Mouse (Mus musculus) lung, embryonic 14.5 days (tissue): ENCODE results near the gene Baiap2. TPM values are rescaled to one million over a fixed set of nuclear protein-coding genes. Genes with fewer than 3 reads are reported as not detected.

Source experiments
- ATAC-seq: fragments of 200-750 bp; cut with Nextera tagmentation; 2 replicates; pipeline ENCODE4 v1.8.0; 2017; ENCODE audit warnings: mild to moderate bottlenecking, moderate TSS enrichment, moderate library complexity; ENCODE audit not compliant: insufficient read depth
- DNase-seq: peaks from one replicate; pipeline ENCODE4 v3.0.0-alpha.2; 2015
- H3K27ac ChIP-seq: fragments of 300-500 bp; sonication (generic); 2 replicates; pipeline ENCODE4 v1.5.1; 2014; ENCODE audit warnings: low read depth, mild to moderate bottlenecking, moderate library complexity
- H3K27me3 ChIP-seq: fragments of 300-500 bp; sonication (generic); 2 replicates; pipeline ENCODE4 v1.6.1; 2014; ENCODE audit warnings: low read length, control low read depth; ENCODE audit not compliant: insufficient read depth
- H3K36me3 ChIP-seq: fragments of 300-500 bp; sonication (generic); 2 replicates; pipeline ENCODE4 v1.6.1; 2014; ENCODE audit warnings: control low read depth; ENCODE audit not compliant: insufficient read depth
- H3K4me1 ChIP-seq: fragments of 300-500 bp; sonication (generic); 2 replicates; pipeline ENCODE4 v1.6.1; 2014; ENCODE audit warnings: antibody characterized with exemption, control low read depth; ENCODE audit not compliant: insufficient read depth
- H3K4me2 ChIP-seq: fragments of 300-500 bp; sonication (generic); 2 replicates; pipeline ENCODE4 v1.6.1; 2014; ENCODE audit warnings: mild to moderate bottlenecking
- H3K4me3 ChIP-seq: fragments of 300-500 bp; sonication (generic); 2 replicates; pipeline ENCODE4 v1.5.1; 2014; ENCODE audit warnings: low read depth, low read length
- H3K9ac ChIP-seq: fragments of 300-500 bp; sonication (generic); 2 replicates; pipeline ENCODE4 v1.6.1; 2014
- H3K9me3 ChIP-seq: fragments of 300-500 bp; sonication (generic); 2 replicates; pipeline ENCODE4 v1.6.1; 2016; ENCODE audit warnings: low read depth, low read length, control low read depth
- CTCF ChIP-seq: IDR thresholded peaks from 2 replicates; pipeline ENCODE4 v1.5.1; 2016; ENCODE audit warnings: antibody characterized with exemption, low read depth
- whole genome bisulfite sequencing: fragments of 180-500 bp; shearing (Covaris S2); extraction: QIAGEN DNeasy Blood & Tissue Kit; methylation state at CpG from one replicate; pipeline ENCODE4 v1.1.7; 2014; 5-methylcytosine and 5-hydroxymethylcytosine counted together
- polyA plus RNA-seq: library from polyadenylated mRNA; unstranded; fragments of >200 nt; fragmentation: Nextera tagmentation; extraction: Ambion mirVana; gene quantifications from 2 replicates; pipeline ENCODE4 v1.2.1, GENCODE M21; 2014

Baiap2 gene
- polyA plus RNA-seq, 1 experiment from 2014 or later: 20.4 TPM

DNA sequence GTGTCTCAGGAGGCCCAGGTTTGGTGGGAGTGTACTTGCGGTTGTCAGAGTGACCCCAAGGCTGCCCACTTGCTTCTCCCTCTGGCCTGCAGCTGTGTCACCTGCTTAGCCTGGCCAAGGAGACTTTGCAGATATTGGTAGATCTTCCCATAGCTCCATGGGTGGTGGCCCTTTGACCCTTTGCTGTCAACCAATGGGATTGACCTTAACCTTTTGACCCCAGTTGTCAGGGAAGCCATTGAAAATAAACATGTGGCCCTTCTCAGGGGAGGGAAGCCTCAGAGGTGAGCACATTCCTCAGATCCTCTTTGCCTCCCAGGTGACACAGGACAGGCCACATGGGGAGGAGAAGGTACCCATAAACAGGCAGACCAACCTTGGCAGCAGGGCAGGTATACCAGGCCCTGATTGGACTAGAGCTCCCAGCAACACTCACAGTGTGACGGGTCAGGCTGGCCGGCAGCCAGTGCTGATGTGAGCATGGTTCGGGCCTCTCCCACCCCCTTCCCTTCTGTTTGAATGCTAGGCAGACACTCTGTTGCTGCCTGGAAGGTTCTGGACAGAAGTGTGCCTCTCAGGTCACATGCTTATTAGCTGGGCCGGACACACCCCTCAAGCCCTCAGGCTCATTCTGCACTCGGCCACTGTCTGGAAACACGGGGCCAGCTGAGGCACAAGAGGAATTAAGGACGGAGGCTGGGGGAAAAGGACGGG lies 87.0 kb downstream of the Baiap2 start:
- WGBS: 37% methylated on average over 9 of the region's 9 CpGs
- H3K27ac ChIP-seq: no peak overlapping the region
- ATAC-seq: no peak
- H3K9me3 ChIP-seq: no peaks in the 10 kb centered on the region
- H3K36me3 ChIP-seq: no peaks in the 10 kb centered on the region
- no peak overlapping the region for H3K4me2 ChIP-seq
- TF ChIP-seq CTCF: no peak
- peak; percentile 33 for DNase-seq
- H3K4me1 ChIP-seq: peaks cover 15% of the 10 kb centered on the region; the same call in 1 of the 2 replicates
- no peaks in the 10 kb centered on the region for H3K27me3 ChIP-seq
- no peak overlapping the region for H3K9ac ChIP-seq
- H3K4me3 ChIP-seq: no peak overlapping the region

DNA sequence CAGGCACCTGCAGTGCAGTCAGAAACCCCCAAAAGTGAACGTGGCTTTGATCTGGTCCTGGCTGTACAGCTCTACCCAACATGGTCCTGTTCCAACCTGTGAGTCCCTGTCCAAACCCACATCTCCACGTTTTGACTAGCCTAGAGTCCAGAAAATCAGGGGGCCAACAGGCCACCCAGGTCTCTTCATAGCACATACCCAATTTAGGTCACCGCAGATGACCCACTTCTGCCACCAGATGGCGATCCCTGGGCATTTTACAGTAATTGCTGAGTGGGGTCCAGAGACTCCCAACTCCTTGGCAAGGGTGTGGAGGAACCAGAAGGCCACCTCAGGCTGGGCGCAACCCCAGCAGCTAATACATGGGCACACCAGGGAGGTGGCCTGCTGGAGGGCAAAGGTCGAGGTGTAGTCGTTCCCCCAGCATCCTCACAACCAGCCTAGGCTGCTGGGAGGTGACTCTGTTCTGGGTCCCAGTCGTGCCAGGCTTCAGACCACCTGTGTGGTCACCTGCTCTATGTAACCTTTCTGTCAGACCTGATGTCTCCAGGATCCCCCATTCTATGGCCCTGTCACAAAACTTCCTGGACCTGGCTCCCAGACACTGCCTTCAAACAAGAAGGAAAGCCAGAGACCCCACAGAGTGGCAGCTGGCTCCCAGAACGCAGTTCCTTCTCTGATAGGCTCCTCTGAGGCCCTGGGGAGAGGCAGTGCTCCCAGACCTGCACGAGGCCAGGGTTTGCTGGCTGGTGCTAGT lies 87.8 kb downstream of the Baiap2 start:
- peak; percentile 59 for ATAC-seq

DNA sequence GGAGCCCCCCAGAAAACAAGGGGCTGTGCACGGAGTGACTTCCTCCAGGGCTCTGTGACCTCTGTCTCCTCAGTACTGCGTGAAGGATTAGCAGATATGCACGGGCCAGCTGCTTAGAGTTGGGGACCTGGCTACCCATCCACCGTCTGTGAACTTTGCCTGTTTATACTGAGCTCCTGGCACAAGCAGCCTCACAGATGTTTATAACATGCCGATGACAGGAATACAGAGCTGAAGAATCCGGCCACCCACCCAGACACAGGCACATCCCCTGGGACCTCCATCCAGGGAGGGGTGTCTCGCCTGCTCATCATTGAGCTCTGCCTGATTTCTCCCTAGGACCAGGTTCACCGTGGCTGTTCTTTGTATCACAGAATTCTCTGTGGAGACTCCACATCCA lies 89.5 kb downstream of the Baiap2 start:
- Histone ChIP-seq H3K27ac (no peak overlapping the region), H3K36me3 (no peaks in the 10 kb centered on the region)
- peak; percentile 44; the same call in 1 of the 2 replicates for ATAC-seq

More for the DNA sequence above, 87.8 kb downstream of the Baiap2 start:
- peak; percentile 87 for DNase-seq
- TF ChIP-seq CTCF: peak; percentile 84
- Histone ChIP-seq H3K36me3 (no peaks in the 10 kb centered on the region), H3K4me1 (peaks cover 15% of the 10 kb centered on the region; the same call in 1 of the 2 replicates), H3K4me2 (no peak overlapping the region), H3K27me3 (no peaks in the 10 kb centered on the region), H3K9me3 (no peaks in the 10 kb centered on the region), H3K4me3 (no peak overlapping the region), H3K9ac (no peak overlapping the region), H3K27ac (no peak overlapping the region)
- 30% methylated on average over 10 of the region's 10 CpGs for WGBS

DNA sequence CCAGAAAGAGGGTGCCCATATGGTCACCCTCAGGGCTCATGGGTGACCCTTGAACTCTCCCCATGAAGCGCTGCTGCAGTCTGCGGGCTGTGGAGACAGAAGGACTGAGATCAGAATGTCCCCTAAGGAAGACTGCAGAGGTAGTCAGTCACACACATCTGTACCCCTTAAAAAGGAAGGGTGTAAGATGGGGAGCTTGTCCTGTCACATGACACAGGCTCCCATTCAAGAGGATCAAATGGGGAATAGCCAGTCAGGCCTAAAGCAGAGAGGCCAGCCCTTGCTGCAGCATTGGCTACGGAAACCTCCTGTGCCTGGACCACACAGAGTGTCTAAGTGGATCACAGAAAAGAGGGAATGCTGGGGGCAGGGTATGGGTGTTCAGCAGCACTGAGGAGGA lies 90.9 kb downstream of the Baiap2 start:
- WGBS: 65% methylated on average over 3 of the region's 3 CpGs
- DNase-seq (peak; percentile 60), ATAC-seq (no peak; the same call in 1 of the 2 replicates)
- Histone ChIP-seq H3K4me2 (no peak overlapping the region), H3K4me1 (peaks cover 15% of the 10 kb centered on the region; the same call in 1 of the 2 replicates), H3K27me3 (no peaks in the 10 kb centered on the region), H3K9me3 (no peaks in the 10 kb centered on the region), H3K36me3 (no peaks in the 10 kb centered on the region), H3K4me3 (no peak overlapping the region), H3K27ac (peak overlapping the region; percentile 65; the same call in 1 of the 2 replicates), H3K9ac (no peak overlapping the region; the same call in 1 of the 2 replicates)
- TF ChIP-seq CTCF: no peak

More for the DNA sequence above, 89.5 kb downstream of the Baiap2 start:
- peaks cover 15% of the 10 kb centered on the region; the same call in 1 of the 2 replicates for H3K4me1 ChIP-seq
- 26% methylated on average over 8 of the region's 8 CpGs for WGBS
- H3K4me3 ChIP-seq: no peak overlapping the region
- 0 out of 2 replicates have a peak overlapping the region, but pooled peaks have one; percentile 10 for H3K4me2 ChIP-seq
- TF ChIP-seq CTCF: no peak
- H3K9me3 ChIP-seq: no peaks in the 10 kb centered on the region
- peak; percentile 68 for DNase-seq
- H3K9ac ChIP-seq: no peak overlapping the region
- H3K27me3 ChIP-seq: no peaks in the 10 kb centered on the region

DNA sequence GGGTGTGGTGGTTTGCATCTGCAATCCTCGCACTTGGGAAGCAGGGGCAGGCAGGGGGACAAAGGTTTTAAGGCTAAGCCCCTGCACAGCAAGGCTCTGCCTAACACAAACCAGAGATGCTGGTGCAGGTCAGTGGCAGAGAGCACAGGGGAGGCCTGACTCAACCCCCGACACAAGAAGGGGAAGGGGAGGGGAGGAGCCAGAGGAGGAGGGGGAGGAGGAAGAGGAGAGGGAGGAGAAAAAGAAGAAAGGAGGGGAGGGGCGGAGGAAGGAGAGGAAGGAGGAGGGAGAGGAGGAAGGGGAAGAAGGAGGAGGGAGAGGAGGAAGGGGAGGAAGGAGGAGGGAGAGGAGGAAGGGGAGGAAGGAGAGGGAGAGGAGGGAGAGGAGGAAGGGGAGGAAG lies 91.7 kb downstream of the Baiap2 start:
- H3K27ac ChIP-seq: peak overlapping the region; percentile 65; the same call in 1 of the 2 replicates
- H3K4me2 ChIP-seq: no peak overlapping the region
- no peak overlapping the region for H3K9ac ChIP-seq
- WGBS: 37% methylated on average over 3 of the region's 3 CpGs
- no peak for DNase-seq
- no peaks in the 10 kb centered on the region for H3K27me3 ChIP-seq
- H3K4me3 ChIP-seq: no peak overlapping the region
- H3K4me1 ChIP-seq: peaks cover 18% of the 10 kb centered on the region; the same call in 1 of the 2 replicates
- no peak for TF ChIP-seq CTCF
- H3K36me3 ChIP-seq: no peaks in the 10 kb centered on the region
- no peak for ATAC-seq
- H3K9me3 ChIP-seq: no peaks in the 10 kb centered on the region

DNA sequence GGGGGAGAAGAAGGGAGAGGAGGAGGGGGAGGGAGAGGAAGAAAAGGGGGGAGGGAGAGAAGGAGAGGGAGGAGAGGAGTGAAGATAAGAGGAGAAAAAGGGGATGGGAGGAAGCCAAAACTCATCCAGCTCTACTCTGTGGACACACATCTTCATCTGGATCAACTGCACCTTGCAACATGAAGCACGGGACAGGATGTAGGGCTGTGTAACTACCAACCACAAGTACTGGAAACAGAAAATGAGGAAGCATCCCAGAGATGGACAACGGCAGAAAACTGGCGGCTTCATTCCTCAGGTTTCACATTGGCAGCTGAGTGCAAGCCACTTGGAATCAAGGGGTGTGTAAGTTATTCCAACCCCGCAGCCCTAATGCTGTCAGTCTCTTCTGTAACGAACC lies 92.2 kb downstream of the Baiap2 start:
- Histone ChIP-seq H3K4me1 (peaks cover 20% of the 10 kb centered on the region; the same call in 1 of the 2 replicates), H3K36me3 (no peaks in the 10 kb centered on the region), H3K4me2 (no peak overlapping the region), H3K27ac (no peak overlapping the region), H3K27me3 (no peaks in the 10 kb centered on the region), H3K4me3 (no peak overlapping the region), H3K9ac (no peak overlapping the region), H3K9me3 (no peaks in the 10 kb centered on the region)
- WGBS: 63% methylated on average over 5 of the region's 5 CpGs
- no peak for TF ChIP-seq CTCF
- no peak for DNase-seq
- ATAC-seq: no peak

DNA sequence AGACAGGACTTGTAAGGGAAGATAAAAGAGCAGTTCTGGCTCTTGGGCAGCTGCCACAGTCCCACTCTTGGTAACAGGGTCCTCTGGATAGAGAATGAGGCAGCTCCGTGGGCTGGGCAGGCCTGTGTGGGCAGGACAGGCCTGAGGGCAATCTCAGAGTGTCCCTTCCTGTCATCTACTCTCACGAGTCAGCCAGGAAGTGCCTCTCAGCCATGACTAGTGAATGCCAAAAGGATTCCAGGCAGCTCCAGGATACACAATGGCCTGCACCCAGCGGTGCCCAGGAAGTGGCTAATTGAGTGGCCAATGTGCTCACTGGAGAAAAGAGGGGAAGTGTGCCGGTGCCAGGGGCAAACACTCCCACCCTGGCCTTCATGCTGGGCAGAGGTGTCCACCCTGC lies 97.0 kb downstream of the Baiap2 start:
- peak; percentile 26 for DNase-seq

More for the DNA sequence above, 97.0 kb downstream of the Baiap2 start:
- WGBS: 22% methylated on average over 4 of the region's 4 CpGs
- H3K9me3 ChIP-seq: no peaks in the 10 kb centered on the region
- TF ChIP-seq CTCF: no peak
- no peak overlapping the region for H3K4me3 ChIP-seq
- H3K36me3 ChIP-seq: no peaks in the 10 kb centered on the region
- no peak overlapping the region for H3K4me2 ChIP-seq
- no peak for ATAC-seq
- no peak overlapping the region for H3K9ac ChIP-seq
- peak overlapping the region; percentile 22 for H3K27ac ChIP-seq
- peaks cover 7% of the 10 kb centered on the region; the same call in 1 of the 2 replicates for H3K4me1 ChIP-seq
- no peaks in the 10 kb centered on the region for H3K27me3 ChIP-seq
